Mouse (Mus musculus): Measurements from ENCODE around the gene Ppp6r3. TPM values are rescaled to one million over a fixed set of nuclear protein-coding genes. Genes with fewer than 3 reads are reported as not detected.

Gene Ppp6r3
- total RNA-seq (2021), result 10 to 100 TPM; 83.3 to 85.6 TPM
- long read RNA-seq, experiment 1, full-length matches to known transcripts, result 23 of 50 reads
- long read RNA-seq, experiment 1, partial matches to known transcripts, result 19 of 50 reads
- long read RNA-seq, experiment 1, other reads (novel, unspliced or antisense), result 8 of 50 reads
- long read RNA-seq, experiment 2, full-length matches to known transcripts, result 16 of 54 reads
- long read RNA-seq, experiment 2, partial matches to known transcripts, result 17 of 54 reads
- long read RNA-seq, experiment 2, other reads (novel, unspliced or antisense), result 21 of 54 reads

DNA sequence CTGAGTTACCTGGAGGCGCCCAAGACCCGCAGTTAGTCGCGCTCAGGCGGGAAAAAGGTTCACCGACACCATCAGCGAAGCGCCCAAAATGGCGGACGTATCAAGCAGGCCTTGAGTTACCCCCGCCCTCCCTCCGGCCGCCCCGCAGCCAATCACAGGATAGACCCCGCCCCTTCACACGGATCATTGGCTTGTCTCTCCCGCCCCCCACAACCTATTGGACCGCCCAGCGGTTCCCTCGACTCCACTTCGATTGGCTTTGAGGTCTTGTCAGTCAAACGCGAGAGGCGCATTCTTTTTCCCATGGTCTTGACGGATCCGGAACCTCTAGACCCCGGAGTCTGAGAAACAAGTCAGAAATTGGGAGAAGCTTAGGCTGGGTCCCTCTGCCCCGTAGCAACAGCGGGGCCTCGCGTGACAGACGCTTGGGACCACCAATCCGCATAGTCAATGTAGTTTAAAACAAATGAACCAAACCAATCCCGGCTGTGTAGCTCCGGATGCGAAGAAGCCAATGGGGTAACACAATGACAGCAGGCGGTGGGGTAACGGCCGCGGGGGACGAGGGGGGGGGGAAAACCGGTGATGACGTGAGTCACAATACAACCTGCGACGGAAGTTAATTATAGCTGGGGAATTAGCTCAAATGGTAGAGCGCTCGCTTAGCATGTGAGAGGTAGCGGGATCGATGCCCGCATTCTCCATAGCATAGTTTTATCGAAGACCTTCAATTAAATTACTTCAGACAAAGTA is at the start of gene Ppp6r3:
Gene Ppp6r3, minus strand, starts transcription at position 118 of the 753 bp plus-strand sequence.
- DNase-seq, result peak; percentile 95 to 97
- intact Hi-C loops (cut with DNase I), result loop anchor here (10.0 kb wide), 1 partner anchor 251 kb away; the partner anchor contains the start of gene Cpt1a

DNA sequence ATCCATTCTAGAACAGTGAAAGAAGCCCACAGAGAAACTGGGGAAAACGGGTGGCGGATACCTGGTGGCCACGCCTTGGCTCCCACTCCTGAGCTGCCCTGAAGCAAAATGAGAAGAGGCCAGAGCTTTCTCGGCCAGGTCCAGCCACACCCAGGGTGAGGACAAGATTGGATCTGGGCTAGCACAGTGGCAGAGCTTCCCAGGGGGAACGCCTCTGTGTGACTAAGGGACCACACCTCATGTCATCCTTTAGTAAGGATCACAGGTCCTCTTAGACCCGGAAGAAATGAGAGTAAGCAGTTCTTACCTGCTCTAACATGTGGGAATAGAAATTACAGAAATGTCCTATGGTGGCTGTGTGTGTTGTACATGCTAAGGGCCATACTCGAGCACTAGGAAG is 49.6 kb upstream of the Ppp6r3 start:
- no peak for DNase-seq
- intact Hi-C loops (cut with DNase I), result loop anchor here (2.0 kb wide), 2 partner anchors 74 to 94 kb away; no protein-coding TSS in a partner anchor

DNA sequence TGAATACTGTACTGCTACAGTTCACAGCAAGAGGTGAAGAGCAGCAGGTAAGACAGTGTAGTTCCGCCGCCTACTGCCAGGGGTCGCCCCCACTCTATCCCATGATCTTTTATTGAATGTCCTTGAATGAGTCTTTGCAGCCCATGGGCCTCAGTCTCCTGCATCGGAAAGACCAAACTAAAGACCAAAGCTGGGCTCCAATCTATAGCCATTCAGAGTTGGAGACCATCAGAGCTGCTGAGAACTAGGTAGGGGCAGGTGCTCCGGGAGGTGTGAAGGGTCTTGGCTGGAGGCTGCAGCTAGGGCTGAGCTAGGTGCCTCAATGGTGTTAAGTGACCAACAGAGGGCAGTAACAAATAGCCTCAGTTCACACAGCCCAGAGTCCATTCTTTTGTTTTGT is 48.3 kb upstream of the Ppp6r3 start:
- intact Hi-C loops (cut with DNase I), result loop anchor here (2.0 kb wide), 3 partner anchors 61 to 95 kb away; no protein-coding TSS in a partner anchor
- DNase-seq, result peak; percentile 69

DNA sequence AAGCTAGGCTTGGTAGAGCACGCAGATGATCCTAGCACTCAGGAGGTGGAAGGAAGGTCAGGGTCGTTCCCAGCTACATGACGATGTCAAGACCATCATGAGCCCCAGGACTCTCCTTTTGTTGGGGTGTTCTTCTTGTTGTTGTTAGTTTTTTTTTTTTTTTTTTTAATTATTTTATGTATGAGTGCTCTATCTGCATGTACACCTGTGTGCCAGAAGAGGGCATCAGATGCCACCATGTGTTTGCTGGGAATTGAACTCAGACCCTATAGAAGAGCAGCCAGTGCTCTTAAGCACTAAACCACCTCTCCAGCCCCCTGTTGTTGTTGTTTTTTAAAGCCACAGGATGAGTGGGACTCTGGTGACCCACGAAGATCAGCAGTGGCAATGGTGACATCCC is 47.7 kb upstream of the Ppp6r3 start:
- DNase-seq, result no peak
- intact Hi-C loops (cut with DNase I), result loop anchor here (2.0 kb wide), 1 partner anchor 62 kb away; no protein-coding TSS in a partner anchor

DNA sequence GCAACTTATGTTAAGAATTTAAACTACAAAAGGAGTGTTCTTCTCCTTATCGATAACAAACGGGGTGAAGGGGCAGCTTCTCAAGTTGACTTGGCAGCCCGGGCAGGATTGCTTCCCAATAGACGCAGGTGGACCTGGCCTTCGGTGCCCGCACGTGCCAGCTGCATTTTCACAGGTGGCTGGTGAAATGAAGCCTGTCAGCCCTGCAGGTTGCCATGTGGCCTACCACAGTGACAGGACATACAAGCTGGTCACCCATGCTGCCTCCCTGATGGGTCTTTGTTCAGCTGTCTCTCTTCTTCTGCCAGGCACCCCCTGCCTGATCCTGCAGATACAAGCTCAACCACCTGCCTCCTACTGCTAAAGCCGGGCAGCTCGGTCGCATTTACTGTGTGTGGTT is 45.3 kb upstream of the Ppp6r3 start:
- no peak for DNase-seq
- intact Hi-C loops (cut with DNase I), result no loop called here

DNA sequence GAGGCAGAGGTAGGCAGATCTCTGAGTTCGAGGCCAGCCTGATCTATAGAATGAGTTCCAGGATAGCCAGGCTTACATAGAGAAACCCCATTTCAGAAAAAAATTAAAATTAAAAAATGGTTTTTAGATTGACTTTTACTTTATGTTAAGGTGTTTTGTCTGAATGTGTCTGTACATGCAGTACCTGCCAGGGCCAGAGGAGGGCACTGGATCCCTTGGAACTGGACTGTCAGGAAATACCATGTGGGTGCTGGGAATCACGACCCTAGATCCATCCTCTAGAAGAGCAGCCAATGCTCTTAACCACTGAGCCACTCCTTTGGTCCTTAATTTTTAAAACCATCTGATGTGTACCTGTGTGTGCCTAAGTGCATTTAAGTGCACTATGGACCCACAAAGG is 43.8 kb upstream of the Ppp6r3 start:
- DNase-seq, result no peak
- intact Hi-C loops (cut with DNase I), result no loop called here

DNA sequence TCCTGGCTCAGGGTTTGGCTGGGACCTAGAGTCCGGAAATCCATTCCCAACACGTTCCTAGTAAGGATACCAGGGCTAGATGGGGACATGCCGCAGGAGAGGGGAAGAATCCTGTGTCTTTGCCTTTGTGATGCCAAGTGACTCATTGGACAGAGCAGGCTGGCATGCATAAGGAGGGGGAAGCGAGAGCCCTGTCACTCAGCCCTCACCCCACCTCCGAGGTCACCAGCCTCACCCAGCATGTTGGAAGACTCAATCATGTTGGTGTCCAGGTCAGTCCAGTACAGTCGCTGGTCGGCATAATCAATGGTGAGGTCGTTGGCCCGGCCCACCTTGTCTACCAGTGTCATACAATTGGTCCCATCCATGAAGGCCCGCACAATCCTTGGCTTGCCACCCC is 38.4 kb upstream of the Ppp6r3 start:
- DNase-seq, result no peak
- intact Hi-C loops (cut with DNase I), result no loop called here

DNA sequence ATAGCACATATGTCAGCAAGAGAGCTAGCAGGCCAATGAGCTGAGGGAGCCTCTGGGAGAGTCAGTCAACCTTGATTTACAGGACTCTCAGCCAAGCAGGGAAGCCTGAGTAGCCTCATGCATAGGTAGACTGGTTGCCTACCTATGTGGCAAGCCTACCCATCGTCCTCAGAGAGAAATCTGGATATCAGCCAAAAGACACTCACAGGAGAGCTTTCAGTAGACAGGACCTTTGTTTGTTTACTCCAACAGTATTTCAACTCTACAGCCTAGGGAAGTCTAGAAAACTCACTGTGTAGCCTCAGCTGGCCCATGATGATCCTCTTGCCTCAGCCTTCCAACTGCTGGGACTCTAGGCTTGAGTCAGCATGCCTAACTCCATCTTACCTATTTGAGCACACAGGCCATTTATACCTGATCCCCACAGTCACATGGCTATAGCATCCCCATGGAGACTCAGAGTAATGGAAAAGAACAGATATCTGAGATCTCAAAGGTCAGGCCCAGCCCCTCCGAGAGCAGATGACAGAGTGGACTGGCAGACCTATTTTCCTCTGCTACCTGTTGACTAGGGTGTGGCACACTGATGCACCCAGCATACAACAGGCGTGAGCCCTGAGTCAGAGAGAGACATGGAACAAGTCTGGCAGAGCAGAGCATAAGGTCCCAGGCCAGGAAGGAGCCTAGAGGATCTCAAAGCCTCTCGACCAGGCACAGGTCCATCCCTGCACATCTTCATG is 37.2 kb upstream of the Ppp6r3 start:
- intact Hi-C loops (cut with DNase I), result no loop called here
- DNase-seq, result no peak

DNA sequence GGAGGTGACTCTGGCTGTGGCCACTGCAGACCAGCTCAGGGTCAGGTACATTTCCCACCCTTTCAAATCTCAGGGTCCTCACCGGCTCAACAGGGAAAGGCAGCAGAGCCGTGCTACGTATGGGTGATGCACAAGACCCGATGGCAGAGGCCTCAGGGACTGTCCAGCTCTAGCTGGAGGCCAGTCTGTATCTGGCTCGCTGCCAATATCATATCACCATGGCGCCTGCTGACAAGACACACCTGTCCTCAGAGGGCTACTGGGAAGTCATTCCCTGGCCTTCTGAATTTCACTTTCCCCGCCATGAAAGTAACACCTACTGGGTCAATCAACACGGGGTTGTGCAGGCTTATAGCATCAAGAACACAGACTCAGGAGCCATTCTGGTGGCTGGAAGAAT is 36.2 kb upstream of the Ppp6r3 start:
- intact Hi-C loops (cut with DNase I), result no loop called here

DNA sequence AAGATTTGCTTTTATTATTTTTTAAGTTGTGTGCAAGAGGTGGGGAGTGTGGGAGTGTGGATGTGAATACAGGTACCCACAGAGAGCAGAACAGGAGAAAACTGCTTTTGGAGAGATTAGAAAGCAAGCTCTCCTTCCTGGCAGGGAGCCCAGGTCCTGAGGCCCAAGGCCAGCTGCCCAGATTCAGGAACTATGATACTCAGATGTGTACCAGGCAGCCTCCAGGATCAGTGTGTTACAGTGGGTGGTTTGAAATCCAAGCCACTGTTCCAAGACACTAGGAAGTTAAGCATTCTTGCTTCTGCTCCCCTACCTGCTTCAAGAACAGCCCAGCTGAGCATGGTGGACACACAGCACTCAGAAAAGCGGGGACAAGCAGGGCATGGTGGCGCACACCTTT is 35.3 kb upstream of the Ppp6r3 start:
- intact Hi-C loops (cut with DNase I), result no loop called here
- no peak for DNase-seq

More for the DNA sequence above, 36.2 kb upstream of the Ppp6r3 start:
- no peak for DNase-seq

DNA sequence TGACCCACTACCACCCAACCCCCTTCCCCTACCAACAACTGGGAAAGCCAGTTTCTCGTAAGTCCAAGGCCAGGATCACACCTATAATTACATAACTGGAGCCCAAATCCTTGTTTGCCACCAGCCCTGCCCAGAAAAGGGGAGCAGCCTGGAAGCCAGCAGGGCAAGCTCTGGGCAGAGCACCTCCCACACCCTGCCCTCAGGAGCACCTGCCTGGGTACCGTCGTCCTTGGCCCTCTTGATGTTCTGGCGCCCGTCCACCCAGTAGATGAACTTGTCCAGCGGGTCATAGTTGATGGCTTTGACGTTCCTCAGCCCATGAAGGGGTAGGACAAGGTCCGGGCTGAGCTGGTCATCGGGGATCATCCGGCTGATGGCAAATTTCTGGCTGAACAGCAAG is 34.3 kb upstream of the Ppp6r3 start:
- no peak for DNase-seq
- intact Hi-C loops (cut with DNase I), result no loop called here

DNA sequence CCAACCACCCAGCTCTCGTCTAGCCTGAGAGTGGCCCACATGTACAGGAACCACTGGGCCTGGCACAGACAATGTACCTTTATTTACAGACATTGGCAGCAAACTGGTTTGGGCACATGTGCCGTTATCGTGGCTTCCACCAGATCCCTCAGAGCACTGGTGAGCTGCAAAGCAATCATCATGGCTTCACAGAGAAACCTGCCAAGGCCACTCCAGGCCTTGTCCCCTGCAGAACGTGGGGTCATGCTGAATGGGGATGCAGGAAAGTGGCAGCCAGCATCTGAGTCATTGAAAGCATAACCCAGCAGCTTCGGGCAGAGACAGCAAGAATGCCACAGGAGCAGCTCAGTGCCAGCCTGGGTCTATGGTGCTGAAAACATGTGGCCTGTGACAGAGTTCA is 18.8 kb upstream of the Ppp6r3 start:
- DNase-seq, result no peak
- intact Hi-C loops (cut with DNase I), result no loop called here

DNA sequence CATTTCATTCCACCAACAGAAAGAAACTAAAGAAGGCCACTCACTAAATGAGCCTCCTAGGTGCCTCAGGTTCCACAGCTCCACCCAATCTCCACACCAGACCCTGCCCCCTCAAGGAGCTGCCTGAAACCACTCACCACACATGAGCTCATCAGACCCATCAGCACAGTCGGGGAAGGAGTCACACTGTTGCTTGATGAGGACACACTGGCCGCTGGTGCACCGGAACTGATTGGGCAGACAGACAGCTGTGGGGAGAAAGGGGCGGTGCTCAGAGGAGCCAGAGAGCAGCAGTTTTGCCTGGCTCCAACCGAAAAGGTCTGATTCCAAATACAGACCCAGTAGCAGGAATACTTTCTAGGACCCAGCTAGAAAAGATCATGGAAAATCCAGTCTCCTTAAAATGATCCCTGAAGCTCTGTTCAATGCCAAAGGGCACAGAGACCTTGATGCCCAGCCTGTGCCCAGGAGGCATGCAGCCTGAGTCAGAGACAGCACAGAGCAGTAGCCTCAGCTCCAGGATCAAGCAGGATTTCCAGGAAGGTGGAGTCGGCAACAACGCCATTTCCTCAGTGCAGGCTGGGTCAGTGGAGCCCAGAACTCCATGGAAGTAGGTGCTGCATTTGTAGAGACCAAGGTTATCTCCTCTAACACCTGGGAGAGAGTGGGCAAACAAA is 18.0 kb upstream of the Ppp6r3 start:
- no peak for DNase-seq
- intact Hi-C loops (cut with DNase I), result no loop called here

DNA sequence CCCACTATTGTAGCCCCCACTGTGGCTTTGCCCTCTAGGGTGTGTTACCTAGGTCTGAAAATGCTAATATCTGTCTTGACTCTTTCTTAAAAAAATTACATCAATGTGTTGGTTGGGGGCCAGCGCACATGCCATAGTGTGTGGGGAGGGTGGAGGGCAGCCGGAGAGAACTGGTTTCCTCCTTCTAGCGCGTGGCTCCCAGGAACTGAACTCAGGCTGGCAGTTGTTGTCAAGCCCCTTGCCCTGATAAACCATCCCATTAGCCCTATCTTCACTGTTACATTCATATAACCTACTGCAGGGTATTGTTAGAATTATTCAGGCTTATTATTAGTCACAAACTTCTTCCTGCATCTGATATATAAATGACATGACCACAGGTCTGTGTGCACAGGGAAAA is 14.4 kb upstream of the Ppp6r3 start:
- no peak for DNase-seq

DNA sequence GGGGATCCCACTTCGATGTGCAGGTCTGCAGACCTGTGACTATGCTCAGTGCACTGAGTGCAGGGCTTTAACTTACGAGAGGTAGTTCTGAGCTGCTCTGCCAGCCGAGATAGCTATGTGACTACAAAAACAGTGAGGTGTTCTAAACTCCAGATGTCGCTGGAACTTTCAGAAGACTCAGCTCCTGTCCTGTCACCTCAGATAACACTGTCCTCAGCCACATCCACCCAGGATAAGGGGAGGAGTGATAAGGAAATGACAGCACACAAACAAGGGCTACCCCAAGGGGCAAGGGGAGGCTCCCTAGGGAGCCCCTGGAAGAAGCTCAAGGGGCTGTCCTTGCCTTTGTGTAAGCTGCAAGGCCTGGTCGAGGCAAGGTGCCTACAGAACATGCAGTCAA is 14.0 kb upstream of the Ppp6r3 start:
- intact Hi-C loops (cut with DNase I), result loop anchor here (10.0 kb wide), 1 partner anchor 195 kb away; no protein-coding TSS in a partner anchor
- DNase-seq, result no peak

More for the DNA sequence above, 14.4 kb upstream of the Ppp6r3 start:
- intact Hi-C loops (cut with DNase I), result loop anchor here (10.0 kb wide), 1 partner anchor 195 kb away; no protein-coding TSS in a partner anchor

DNA sequence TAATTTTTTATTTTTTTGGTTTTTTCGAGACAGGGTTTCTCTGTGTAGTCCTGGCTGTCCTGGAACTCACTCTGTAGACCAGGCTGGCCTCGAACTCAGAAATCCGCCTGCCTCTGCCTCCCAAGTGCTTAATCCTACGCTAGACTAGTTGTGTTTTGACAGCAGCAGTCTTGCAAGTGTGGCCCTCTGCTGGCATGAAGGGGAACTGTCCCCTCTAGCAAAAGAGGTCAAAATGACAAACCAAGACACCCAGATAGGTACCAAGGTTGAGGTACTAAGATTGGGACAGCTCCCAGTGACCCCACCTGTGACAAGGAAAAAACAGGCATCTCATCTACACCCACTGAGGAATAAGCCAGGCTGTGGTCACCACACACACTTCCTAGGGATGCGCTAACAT is 12.2 kb upstream of the Ppp6r3 start:
- peak in 1 of 2 experiments; percentile 26 for DNase-seq

DNA sequence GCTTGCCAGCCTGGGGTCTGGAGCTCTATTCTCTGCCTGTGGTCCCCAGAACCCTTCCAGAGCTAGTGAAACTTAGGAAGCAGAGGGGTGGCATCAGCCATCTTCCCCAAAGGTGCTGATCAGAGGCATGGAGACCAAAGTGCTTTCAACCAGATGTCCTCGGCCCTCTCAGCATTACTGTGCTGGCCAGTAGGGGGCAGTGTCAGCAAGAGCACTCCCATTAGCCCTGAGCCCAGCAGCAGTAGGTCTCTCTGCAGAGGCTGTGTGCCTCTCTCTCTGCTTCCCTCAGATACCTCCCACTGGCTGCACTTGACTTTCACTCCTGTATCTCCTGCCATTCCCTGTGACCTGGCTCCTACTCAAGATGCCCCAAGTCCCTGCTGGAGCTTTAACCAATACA is 11.0 kb upstream of the Ppp6r3 start:
- intact Hi-C loops (cut with DNase I), result loop anchor here (10.0 kb wide), 1 partner anchor 192 kb away; no protein-coding TSS in a partner anchor
- DNase-seq, result peak; percentile 61 to 70

More for the DNA sequence above, 12.2 kb upstream of the Ppp6r3 start:
- intact Hi-C loops (cut with DNase I), result loop anchor here (10.0 kb wide), 1 partner anchor 193 kb away; no protein-coding TSS in a partner anchor

DNA sequence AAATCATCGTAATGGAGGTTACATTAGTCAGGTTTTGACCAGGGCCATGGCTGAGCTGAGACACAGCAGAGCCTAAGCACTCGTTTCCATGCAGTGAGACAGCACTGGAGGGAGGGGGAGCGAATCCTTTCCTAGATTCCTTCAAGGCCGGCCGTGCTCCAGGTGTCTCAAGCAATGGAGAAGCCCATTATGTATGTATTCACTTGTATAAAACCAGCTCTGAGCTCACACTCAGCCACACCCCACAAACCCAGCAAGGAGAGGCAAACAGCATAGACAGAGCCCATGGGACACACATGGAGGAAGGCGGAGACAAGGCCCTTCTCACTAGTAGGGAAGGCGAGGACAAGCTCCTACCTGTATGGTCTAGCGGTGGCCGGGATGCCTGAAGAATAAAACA is 10.5 kb upstream of the Ppp6r3 start:
- DNase-seq, result no peak
- intact Hi-C loops (cut with DNase I), result loop anchor here (10.0 kb wide), 1 partner anchor 191 kb away; no protein-coding TSS in a partner anchor

DNA sequence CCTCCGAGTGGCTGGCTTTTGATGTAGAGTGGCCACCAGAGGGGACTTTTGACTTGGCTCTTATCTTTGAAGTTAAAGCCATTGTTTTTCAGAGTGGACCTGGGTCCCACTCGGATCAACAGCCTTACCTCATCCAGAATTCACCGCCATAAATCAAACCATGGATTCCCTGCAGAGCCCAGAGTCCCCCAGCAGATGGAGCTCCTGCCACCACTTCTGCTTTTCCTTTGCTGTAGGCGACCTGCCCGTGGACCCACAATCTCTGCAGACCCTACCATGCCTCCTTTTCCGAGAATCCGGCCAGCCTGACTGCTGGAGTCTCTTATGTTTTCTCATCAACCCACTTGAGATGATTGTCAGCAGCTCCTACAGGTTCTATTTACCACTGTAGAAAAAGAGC is 5.8 kb upstream of the Ppp6r3 start:
- intact Hi-C loops (cut with DNase I), result loop anchor here (10.0 kb wide), 1 partner anchor 187 kb away; no protein-coding TSS in a partner anchor
- peak; percentile 58 to 64 for DNase-seq

DNA sequence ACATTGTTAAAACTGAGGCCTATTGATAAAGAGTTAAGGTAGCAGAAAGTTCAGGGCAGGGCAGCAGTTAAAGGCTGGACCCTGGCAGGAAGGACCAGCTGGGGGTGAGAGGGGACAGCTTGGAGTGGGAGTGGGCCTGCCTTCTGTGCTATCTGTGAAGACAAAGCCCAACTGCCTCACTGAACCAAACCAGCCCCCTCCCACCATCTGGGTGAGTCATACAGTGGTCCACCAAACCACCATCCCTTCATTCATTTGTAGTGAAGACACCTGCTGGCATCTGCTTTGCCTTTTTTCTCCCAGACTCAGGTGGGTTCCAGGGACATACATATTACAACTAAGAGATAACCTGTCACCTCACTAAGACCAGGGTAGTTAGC is 2.4 kb upstream of the Ppp6r3 start:
- intact Hi-C loops (cut with DNase I), result loop anchor here (10.0 kb wide), 1 partner anchor 253 kb away; the partner anchor contains the start of gene Cpt1a

More for the DNA sequence above, 2.4 kb upstream of the Ppp6r3 start:
- DNase-seq, result no peak
